Mouse (Mus musculus) midbrain, embryonic 13.5 days (tissue): ENCODE data around the gene 4931422A03Rik. TPM values are rescaled to one million over a fixed set of nuclear protein-coding genes. Genes with fewer than 3 reads are reported as not detected.

ENCODE experiments used
- ATAC-seq: fragments of 200-750 bp; cut with Nextera tagmentation; 2 replicates; pipeline ENCODE4 v1.8.0; 2017; ENCODE audit warnings: mild to moderate bottlenecking, moderate TSS enrichment, moderate library complexity
- H3K27ac ChIP-seq: fragments of 300-500 bp; sonication (generic); 2 replicates; pipeline ENCODE4 v1.5.1; 2015; ENCODE audit warnings: inconsistent platforms, mild to moderate bottlenecking, moderate library complexity
- H3K27me3 ChIP-seq: fragments of 300-500 bp; sonication (generic); 2 replicates; pipeline ENCODE4 v1.6.1; 2015; ENCODE audit warnings: mild to moderate bottlenecking, inconsistent platforms
- H3K36me3 ChIP-seq: fragments of 300-500 bp; sonication (generic); 2 replicates; pipeline ENCODE4 v1.6.1; 2015; ENCODE audit warnings: mild to moderate bottlenecking, inconsistent platforms
- H3K4me1 ChIP-seq: fragments of 300-500 bp; sonication (generic); replicated peaks from 2 replicates; pipeline ENCODE4 v1.6.1; 2015; ENCODE audit warnings: inconsistent platforms
- H3K4me2 ChIP-seq: fragments of 300-500 bp; sonication (generic); replicated peaks from 2 replicates; pipeline ENCODE4 v1.6.1; 2015; ENCODE audit warnings: moderate library complexity, mild to moderate bottlenecking, inconsistent platforms
- H3K4me3 ChIP-seq: fragments of 300-500 bp; sonication (generic); replicated peaks from 2 replicates; pipeline ENCODE4 v1.5.1; 2015; ENCODE audit warnings: mild to moderate bottlenecking, inconsistent platforms
- H3K9ac ChIP-seq: fragments of 300-500 bp; sonication (generic); replicated peaks from 2 replicates; pipeline ENCODE4 v1.6.1; 2015; ENCODE audit warnings: mild to moderate bottlenecking, inconsistent platforms
- H3K9me3 ChIP-seq: fragments of 300-500 bp; sonication (generic); 2 replicates; pipeline ENCODE4 v1.6.1; 2016; ENCODE audit warnings: mild to moderate bottlenecking, inconsistent platforms
- WGBS: fragments of 180-500 bp; shearing (Covaris S2); methylation state at CpG from one replicate; pipeline ENCODE4 v1.1.7; 2015; 5-methylcytosine and 5-hydroxymethylcytosine counted together
- polyA plus RNA-seq: library from polyadenylated mRNA; unstranded; fragments of >200 nt; fragmentation: Nextera tagmentation; extraction: Ambion mirVana; gene quantifications from 2 replicates; pipeline ENCODE4 v1.2.1, GENCODE M21; 2015

Gene 4931422A03Rik
- polyA plus RNA-seq, 1 experiment from 2014 or later = 2.5 TPM

- Histone ChIP-seq H3K36me3 (no peaks in the 10 kb centered on the region), H3K27ac (no peak overlapping the region), H3K4me3 (no peak overlapping the region), H3K9me3 (no peaks in the 10 kb centered on the region), H3K4me1 (no peaks in the 10 kb centered on the region), H3K4me2 (no peak overlapping the region), H3K9ac (no peak overlapping the region), H3K27me3 (no peaks in the 10 kb centered on the region)
- ATAC-seq = no peak
- 90% methylated on average over 6 of the region's 6 CpGs for WGBS
Measured at GRCm38 (mm10) chr2:103959574-103959973, 68.6 kb downstream of the 4931422A03Rik start.

- Histone ChIP-seq H3K27ac (no peak overlapping the region), H3K9ac (no peak overlapping the region), H3K4me3 (no peak overlapping the region), H3K36me3 (no peaks in the 10 kb centered on the region), H3K4me2 (no peak overlapping the region), H3K4me1 (no peaks in the 10 kb centered on the region), H3K9me3 (no peaks in the 10 kb centered on the region), H3K27me3 (no peaks in the 10 kb centered on the region)
- WGBS = 92% methylated on average over 5 of the region's 5 CpGs
- no peak for ATAC-seq
Measured at GRCm38 (mm10) chr2:103959066-103959465, 69.1 kb downstream of the 4931422A03Rik start.

DNA sequence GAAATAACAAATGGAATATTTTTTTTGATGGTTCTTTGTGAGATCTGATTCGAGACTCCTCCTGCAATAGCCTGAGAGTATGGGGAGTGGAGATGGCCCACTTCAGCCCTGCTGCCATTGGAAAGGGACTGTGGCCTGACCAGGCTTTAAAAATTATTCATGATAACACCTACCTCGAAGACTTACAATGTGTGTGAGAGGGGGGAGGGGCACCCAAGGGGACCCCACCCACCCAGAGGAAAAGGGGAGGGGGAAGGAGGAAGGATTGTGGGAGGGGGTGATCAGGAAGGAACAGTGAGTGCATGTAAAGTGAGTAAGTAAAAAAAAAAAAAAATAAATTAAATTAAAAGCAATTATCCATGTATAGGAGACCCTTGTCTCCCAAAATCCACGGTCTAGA, 69.5 kb downstream of the 4931422A03Rik start:
- WGBS = 83% methylated on average over 3 of the region's 3 CpGs
- no peaks in the 10 kb centered on the region for H3K36me3 ChIP-seq
- no peaks in the 10 kb centered on the region for H3K4me1 ChIP-seq
- no peak for ATAC-seq
- no peak overlapping the region for H3K4me2 ChIP-seq
- no peak overlapping the region for H3K9ac ChIP-seq
- no peak overlapping the region for H3K4me3 ChIP-seq
- no peak overlapping the region for H3K27ac ChIP-seq
- no peaks in the 10 kb centered on the region for H3K27me3 ChIP-seq
- H3K9me3 ChIP-seq = no peaks in the 10 kb centered on the region

DNA sequence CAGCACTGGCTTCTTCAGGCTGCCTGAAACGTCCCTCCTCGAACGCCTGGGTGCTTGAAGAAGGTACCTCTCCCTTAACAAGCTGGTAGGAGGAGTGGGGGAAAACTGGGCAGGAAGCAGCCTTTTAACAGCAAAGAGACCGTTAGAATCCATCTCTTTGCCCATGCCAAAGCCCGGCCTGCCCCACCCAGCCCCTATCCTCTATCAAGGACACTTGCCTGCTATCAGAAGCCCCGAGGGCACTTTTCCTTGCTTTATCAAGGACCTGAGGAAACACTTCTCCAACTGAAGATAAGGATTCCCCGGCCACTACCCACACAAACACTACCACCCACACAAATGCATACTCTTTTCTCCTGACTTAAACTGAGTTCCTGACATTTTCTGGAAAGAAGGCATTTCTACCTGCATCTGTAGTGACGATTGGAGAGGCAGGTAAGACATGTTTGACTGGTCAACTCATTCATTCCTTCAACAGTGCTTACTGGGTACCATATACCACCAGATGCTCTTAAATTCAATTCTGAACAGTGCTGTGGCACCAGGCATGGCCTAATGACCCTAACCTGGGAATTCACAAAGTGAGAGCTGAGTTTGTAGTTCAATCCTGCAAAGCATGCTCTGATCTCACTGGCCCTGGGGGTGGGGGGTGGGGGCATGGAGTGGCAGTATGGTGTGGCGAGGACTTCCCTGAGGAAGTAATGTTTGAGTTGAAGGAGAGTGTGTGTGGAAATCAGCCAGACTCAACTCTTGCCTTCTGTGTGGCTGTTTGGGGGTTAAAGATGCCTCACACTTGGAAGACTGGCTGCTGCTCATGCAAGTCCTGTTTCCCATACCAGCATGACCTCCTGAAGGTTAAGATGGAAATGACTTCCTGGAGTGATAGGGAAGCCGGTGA, 70.3 kb downstream of the 4931422A03Rik start, which contains the start of gene Lmo2:
Gene Lmo2, plus strand, starts transcription at position 338 of the 898 bp plus-strand sequence.
- Histone ChIP-seq H3K4me2 (no peak within 1 kb of the TSS), H3K27ac (no peak within 1 kb of the TSS), H3K4me3 (no peak within 1 kb of the TSS), H3K9ac (no peak within 1 kb of the TSS), H3K27me3 (no peaks in the 10 kb centered on the region), H3K4me1 (no peaks in the 10 kb centered on the region), H3K36me3 (no peaks in the 10 kb centered on the region), H3K9me3 (no peaks in the 10 kb centered on the region)
- WGBS = 78% methylated on average over 10 of the region's 10 CpGs
- no peak for ATAC-seq

- ATAC-seq = no peak
- H3K9me3 ChIP-seq = no peaks in the 10 kb centered on the region
- no peak overlapping the region for H3K4me3 ChIP-seq
- H3K27me3 ChIP-seq = no peaks in the 10 kb centered on the region
- H3K4me1 ChIP-seq = no peaks in the 10 kb centered on the region
- no peaks in the 10 kb centered on the region for H3K36me3 ChIP-seq
- no peak overlapping the region for H3K27ac ChIP-seq
- no peak overlapping the region for H3K9ac ChIP-seq
- WGBS = 89% methylated on average over 6 of the region's 6 CpGs
- no peak overlapping the region for H3K4me2 ChIP-seq
Measured at GRCm38 (mm10) chr2:103956867-103957266, 71.3 kb downstream of the 4931422A03Rik start.

GRCm38 (mm10) chr2:103955714-103956113, 72.4 kb downstream of the 4931422A03Rik start:
- Histone ChIP-seq H3K27ac (no peak overlapping the region), H3K36me3 (no peaks in the 10 kb centered on the region), H3K4me2 (no peak overlapping the region), H3K27me3 (no peaks in the 10 kb centered on the region), H3K4me1 (no peaks in the 10 kb centered on the region), H3K9ac (no peak overlapping the region), H3K4me3 (no peak overlapping the region), H3K9me3 (no peaks in the 10 kb centered on the region)
- WGBS = 87% methylated on average over 3 of the region's 3 CpGs
- ATAC-seq = no peak

DNA sequence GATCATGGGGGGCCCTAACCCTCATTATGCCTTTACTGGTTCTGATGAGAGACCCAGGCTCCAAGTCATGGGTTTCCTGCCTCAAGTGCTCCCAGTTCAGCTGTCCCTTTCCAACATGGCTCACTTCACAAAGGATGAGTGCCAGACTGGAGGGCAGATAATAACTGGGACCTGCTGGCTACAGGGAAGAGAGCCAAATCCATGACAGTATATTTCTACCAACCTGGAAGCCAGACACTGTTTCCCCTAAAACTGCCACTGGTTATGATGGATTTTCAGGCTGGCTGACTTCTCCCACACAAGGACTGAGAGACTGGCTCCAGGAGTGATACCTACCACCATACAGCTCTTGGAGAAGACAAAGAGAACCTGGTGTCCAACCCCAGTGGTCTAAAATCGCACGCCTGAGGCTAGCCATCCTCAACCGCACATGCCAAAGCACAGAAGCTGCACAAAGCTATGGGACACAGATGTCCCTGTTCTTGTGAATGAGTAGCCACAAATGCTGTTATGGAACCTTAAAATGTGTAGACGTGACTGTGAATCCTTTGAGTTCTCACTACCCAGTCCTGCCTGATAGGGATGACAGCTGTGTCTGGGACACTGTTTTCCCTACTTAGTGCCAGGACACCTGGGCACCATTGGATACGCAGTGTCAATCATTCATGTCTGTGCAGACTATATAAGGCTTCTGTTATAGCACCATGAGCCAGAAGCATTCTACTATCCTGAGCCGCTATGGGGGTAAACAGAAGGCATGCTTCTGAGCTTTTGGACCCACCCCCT, 74.9 kb downstream of the 4931422A03Rik start:
- Histone ChIP-seq H3K27me3 (no peaks in the 10 kb centered on the region), H3K4me3 (no peak overlapping the region), H3K9ac (no peak overlapping the region), H3K9me3 (no peaks in the 10 kb centered on the region), H3K4me1 (no peaks in the 10 kb centered on the region; the same call in 1 of the 2 replicates), H3K36me3 (no peaks in the 10 kb centered on the region), H3K4me2 (no peak overlapping the region), H3K27ac (no peak overlapping the region)
- 92% methylated on average over 6 of the region's 6 CpGs for WGBS
- no peak for ATAC-seq

GRCm38 (mm10) chr2:103947982-103948655, 80.0 kb downstream of the 4931422A03Rik start:
- Histone ChIP-seq H3K4me1 (no peaks in the 10 kb centered on the region; the same call in 1 of the 2 replicates), H3K4me3 (no peak overlapping the region), H3K27ac (no peak overlapping the region), H3K27me3 (no peaks in the 10 kb centered on the region), H3K9me3 (no peaks in the 10 kb centered on the region), H3K9ac (no peak overlapping the region), H3K4me2 (no peak overlapping the region), H3K36me3 (no peaks in the 10 kb centered on the region)
- 65% methylated on average over 8 of the region's 8 CpGs for WGBS
- ATAC-seq = no peak

DNA sequence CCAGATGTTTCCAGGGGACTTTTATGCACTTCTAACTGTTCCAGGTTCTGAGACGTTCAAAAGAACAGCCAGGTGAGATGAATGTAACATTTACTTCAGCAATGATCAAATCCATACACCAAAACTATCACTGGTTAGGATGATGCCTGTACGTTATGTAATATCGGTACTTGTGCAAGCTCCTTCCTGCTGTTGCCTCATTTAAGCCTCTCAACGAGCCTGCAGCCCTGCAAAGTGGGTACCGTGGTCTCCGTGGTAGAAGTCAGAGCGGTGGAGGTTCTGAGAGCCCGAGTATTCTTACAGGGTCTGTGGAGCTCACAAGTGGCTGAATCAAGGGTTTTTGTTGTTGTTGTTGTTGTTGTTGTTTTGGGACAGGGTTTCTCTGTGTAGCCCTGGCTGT, 81.3 kb downstream of the 4931422A03Rik start:
- no peak overlapping the region for H3K4me2 ChIP-seq
- no peak overlapping the region for H3K9ac ChIP-seq
- no peaks in the 10 kb centered on the region for H3K9me3 ChIP-seq
- H3K4me3 ChIP-seq = no peak overlapping the region
- H3K27ac ChIP-seq = no peak overlapping the region
- H3K4me1 ChIP-seq = no peaks in the 10 kb centered on the region; the same call in 1 of the 2 replicates
- 86% methylated on average over 8 of the region's 8 CpGs for WGBS
- no peaks in the 10 kb centered on the region for H3K27me3 ChIP-seq
- no peak for ATAC-seq
- H3K36me3 ChIP-seq = no peaks in the 10 kb centered on the region

DNA sequence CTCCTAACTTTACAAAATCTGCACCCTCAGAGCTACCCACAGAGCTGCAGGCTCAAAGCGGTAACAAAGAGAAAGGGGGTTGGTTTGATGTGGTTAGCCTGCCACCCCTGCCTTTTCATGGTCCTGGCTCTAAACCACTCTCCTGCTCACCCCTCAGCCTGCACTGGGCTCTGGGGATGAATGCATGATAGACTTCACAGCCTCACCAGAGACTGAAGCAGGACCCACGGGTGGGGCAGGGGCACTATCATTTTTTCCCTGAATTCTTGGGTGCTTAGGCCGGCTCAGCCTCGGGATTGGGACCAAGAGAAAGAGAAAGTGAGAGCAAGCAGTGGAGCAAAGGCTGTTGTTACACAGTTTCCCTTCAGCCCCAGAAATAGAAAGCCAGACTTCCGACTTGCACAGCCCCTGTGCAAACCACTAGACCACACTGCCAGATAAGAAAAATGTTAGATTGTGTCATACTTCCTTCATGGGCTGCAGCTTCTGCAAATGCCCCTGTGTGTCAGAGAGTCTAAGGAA, 82.5 kb downstream of the 4931422A03Rik start:
- Histone ChIP-seq H3K9ac (no peak overlapping the region), H3K36me3 (no peaks in the 10 kb centered on the region), H3K9me3 (no peaks in the 10 kb centered on the region), H3K27me3 (no peaks in the 10 kb centered on the region), H3K27ac (no peak overlapping the region), H3K4me2 (no peak overlapping the region), H3K4me1 (no peaks in the 10 kb centered on the region; the same call in 1 of the 2 replicates), H3K4me3 (no peak overlapping the region)
- no peak for ATAC-seq
- WGBS = 79% methylated on average over 5 of the region's 5 CpGs

DNA sequence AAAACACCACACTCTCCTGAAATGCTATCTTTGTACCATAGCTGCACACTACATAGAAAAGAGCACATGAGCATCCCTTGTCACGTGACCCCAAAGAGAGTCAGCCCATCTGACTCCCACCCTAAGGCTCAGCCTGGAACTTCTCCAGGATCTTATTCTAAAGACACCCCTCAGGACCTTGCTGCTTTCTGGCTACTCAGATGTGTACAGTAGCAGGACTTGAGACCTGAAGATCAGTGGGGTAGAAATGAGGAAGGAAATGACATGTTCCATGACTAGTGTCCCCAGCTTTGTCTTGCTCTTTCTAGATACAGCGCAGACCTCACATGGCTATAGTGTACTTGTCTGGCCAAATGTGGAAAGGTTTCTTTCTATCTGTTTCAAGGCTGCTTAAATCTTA, 83.3 kb downstream of the 4931422A03Rik start:
- Histone ChIP-seq H3K36me3 (no peaks in the 10 kb centered on the region), H3K4me3 (no peak overlapping the region), H3K27ac (no peak overlapping the region), H3K9ac (no peak overlapping the region), H3K27me3 (no peaks in the 10 kb centered on the region), H3K9me3 (no peaks in the 10 kb centered on the region), H3K4me2 (no peak overlapping the region), H3K4me1 (no peaks in the 10 kb centered on the region; the same call in 1 of the 2 replicates)
- 83% methylated on average over 2 of the region's 2 CpGs for WGBS
- ATAC-seq = no peak
